ENCODE assay signal across 8 mouse cellular contexts in the genomic region with DNA sequence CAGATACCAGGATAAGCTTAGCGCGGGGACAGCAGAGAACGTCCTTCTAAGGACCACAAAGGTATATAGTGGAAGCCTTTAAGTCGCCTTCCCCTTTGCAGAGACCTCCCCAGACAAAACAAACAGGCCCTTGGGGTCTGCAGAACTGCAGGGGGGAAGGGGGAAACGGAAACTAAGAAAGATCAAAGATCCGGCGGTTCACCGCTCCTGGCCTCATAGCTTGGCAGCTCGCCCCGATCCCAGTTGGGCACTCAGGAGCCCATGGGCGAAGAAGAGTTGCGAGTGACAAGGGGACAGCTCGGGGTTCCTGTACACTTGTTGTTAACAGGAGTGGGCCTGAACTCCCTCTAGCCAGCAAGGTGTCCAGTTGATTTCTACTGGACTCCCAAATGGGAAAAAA. TPM values are rescaled to one million over a fixed set of nuclear protein-coding genes. Genes with fewer than 3 reads are reported as not detected.
DNase-seq lines count a peak whose midpoint lies in the region; ATAC-seq lines count a peak whose summit lies in the region.

No protein-coding gene starts in this region.

- intact Hi-C loops in left cerebral cortex, postnatal 36 days (cut with DNase I) = loop anchor here (5.0 kb wide), 2 partner anchors 68 to 158 kb away; partner anchors contain the start of gene Brd7

- peak overlapping the region; percentile 96 for H3K4me2 ChIP-seq in hindbrain, embryonic 16.5 days (ENCODE audit: low read length)
- H3K4me2 ChIP-seq in midbrain, embryonic 15.5 days = peak overlapping the region; percentile 98

- peaks cover 24% of the 10 kb centered on the region for H3K4me1 ChIP-seq in hindbrain, embryonic 16.5 days (ENCODE audit: control insufficient read depth, insufficient read depth, low read depth, low read length)
- H3K4me1 ChIP-seq in midbrain, embryonic 15.5 days = peaks cover 48% of the 10 kb centered on the region

- H3K9me3 ChIP-seq in hindbrain, embryonic 16.5 days (ENCODE audit: control insufficient read depth, low read length) = no peaks in the 10 kb centered on the region
- H3K9me3 ChIP-seq in midbrain, embryonic 15.5 days = no peaks in the 10 kb centered on the region

- no peaks in the 10 kb centered on the region for H3K36me3 ChIP-seq in hindbrain, embryonic 16.5 days (ENCODE audit: control insufficient read depth, insufficient read depth, low read length)
- no peaks in the 10 kb centered on the region for H3K36me3 ChIP-seq in midbrain, embryonic 15.5 days (replicated peaks)

- no peak overlapping the region; the same call in 1 of the 2 replicates for H3K4me3 ChIP-seq in hindbrain, embryonic 16.5 days (ENCODE audit: low read length)
- H3K4me3 ChIP-seq in midbrain, embryonic 15.5 days = peak overlapping the region; percentile 67; the same call in 1 of the 2 replicates

- H3K27ac ChIP-seq in hindbrain, embryonic 16.5 days (ENCODE audit: low read depth, low read length) = peak overlapping the region; percentile 56; the same call in 1 of the 2 replicates
- no peak overlapping the region for H3K27ac ChIP-seq in midbrain, embryonic 15.5 days

- peak; percentile 33 for DNase-seq in embryo, embryonic 9.5 days (ENCODE audit: extremely low spot score)
- DNase-seq in embryo, embryonic 11 days = no peak
- DNase-seq in right cerebral cortex, postnatal 4 days = peak; percentile 27
- no peak for DNase-seq in right cerebral cortex, postnatal 14 days
- no peak for DNase-seq in urinary bladder, adult 18-20 months (ENCODE audit: low spot score in 2 of 2)
- DNase-seq in left cerebral cortex, postnatal 36 days (ENCODE audit: low spot score in 2 of 2) = no peak

- WGBS in hindbrain, embryonic 16.5 days = 10% methylated on average over 13 of the region's 13 CpGs
- 11% methylated on average over 13 of the region's 13 CpGs for WGBS in midbrain, embryonic 15.5 days

- no peak for ATAC-seq in hindbrain, embryonic 16.5 days
- no peak for ATAC-seq in midbrain, embryonic 15.5 days (replicated peaks)

- H3K9ac ChIP-seq in hindbrain, embryonic 16.5 days (ENCODE audit: low read depth, low read length) = no peak overlapping the region
- no peak overlapping the region for H3K9ac ChIP-seq in midbrain, embryonic 15.5 days

- H3K27me3 ChIP-seq in hindbrain, embryonic 16.5 days (replicated peaks; ENCODE audit: control insufficient read depth, insufficient read depth, low read length) = no peaks in the 10 kb centered on the region; the same call in none of the 2 replicates
- peaks cover 9% of the 10 kb centered on the region; the same call in 1 of the 2 replicates for H3K27me3 ChIP-seq in midbrain, embryonic 15.5 days (replicated peaks)

RNA-seq across cellular contexts. Expression of gene Nkd1, which starts 0.8 kb away (rescaled TPM):
- 45.8 and 63.0 TPM in 2 replicates for polyA plus RNA-seq in hindbrain, embryonic 16.5 days (2015; fragmentation: Nextera tagmentation; extraction: Ambion mirVana)
- polyA plus RNA-seq in midbrain, embryonic 15.5 days (2015; fragmentation: Nextera tagmentation; extraction: Ambion mirVana) = 62.9 and 69.1 TPM in 2 replicates
- total RNA-seq in left cerebral cortex, postnatal 36 days (2021) = 10 to 100 TPM; 18.8 to 18.9 TPM

Comparison
In these comparisons a context has a peak if more than half of its experiments do, and no peak if none do; other contexts are left out.
1. DNase-seq: peak in embryo, embryonic 9.5 days (single experiment) and right cerebral cortex, postnatal 4 days (single experiment); none in embryo, embryonic 11 days (single experiment), right cerebral cortex, postnatal 14 days (single experiment), urinary bladder, adult 18-20 months (0 of 2) and left cerebral cortex, postnatal 36 days (0 of 2).